Comparison of ENCODE assay signal across 8 mouse cellular contexts in the genomic region with DNA sequence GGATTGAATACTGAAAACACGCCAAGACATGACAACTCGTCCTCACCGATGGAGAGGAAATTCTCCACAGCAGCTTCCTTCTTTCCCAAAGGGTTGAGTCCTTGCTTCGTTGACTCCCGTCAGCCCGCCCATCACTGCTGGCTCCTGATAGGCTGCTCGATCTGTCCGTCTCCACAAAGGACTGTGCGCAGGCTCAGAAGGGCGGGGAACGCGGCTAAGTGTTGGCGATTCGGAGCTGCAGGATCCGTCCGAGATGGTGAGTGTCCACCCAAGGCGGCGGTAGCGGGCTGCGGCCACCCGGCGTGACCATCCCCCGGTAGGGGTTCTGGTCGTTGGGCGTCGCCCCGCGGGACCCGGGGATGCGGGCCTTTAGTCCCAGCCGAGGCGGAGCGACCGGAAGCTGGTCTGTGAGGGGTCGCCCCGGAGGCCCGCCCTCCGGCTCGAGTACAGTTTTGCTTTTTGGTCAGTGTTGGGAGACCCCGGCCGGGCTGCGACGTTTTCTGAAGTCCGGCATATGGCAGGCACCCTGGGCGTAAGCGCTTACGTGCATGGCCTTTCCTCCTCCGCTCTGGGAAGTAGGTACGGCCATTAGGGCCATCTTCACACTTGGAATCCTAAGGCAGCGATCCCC. TPM values are rescaled to one million over a fixed set of nuclear protein-coding genes. Genes with fewer than 3 reads are reported as not detected.
DNase-seq lines count a peak whose midpoint lies in the region; ATAC-seq and TF ChIP-seq lines count a peak whose summit lies in the region.

A gene (plus strand): TSS at position 172 of the 631 bp plus-strand sequence.

- no peaks in the 10 kb centered on the region for H3K9me3 ChIP-seq in MEL (replicated peaks; ENCODE audit: insufficient read depth, low read length)
- no peaks in the 10 kb centered on the region for H3K9me3 ChIP-seq in forebrain, postnatal 0 days (ENCODE audit: low read length)
- H3K9me3 ChIP-seq in lung, embryonic 15.5 days: no peaks in the 10 kb centered on the region

- peak; percentile 100 for ATAC-seq in forebrain, postnatal 0 days
- peak; percentile 99 for ATAC-seq in lung, embryonic 15.5 days (ENCODE audit: borderline replicate concordance, extremely low read depth, low FRiP score, low TSS enrichment)

- DNase-seq in MEL (ENCODE audit: low read depth, low spot score): peak; percentile 97
- DNase-seq in cerebellum, adult 2 months: peak; percentile 98 to 100
- peak; percentile 99 for DNase-seq in forebrain, postnatal 0 days
- peak; percentile 100 for DNase-seq in heart, postnatal 4 days
- DNase-seq in layer of hippocampus, adult 8-10 months (ENCODE audit: low spot score in 2 of 2): peak; percentile 96 to 100
- DNase-seq in ovary, adult 18-20 months (ENCODE audit: low spot score): peak; percentile 94
- peak; percentile 95 for DNase-seq in thymus, postnatal 0 days (ENCODE audit: low spot score)

- peak within 1 kb of the TSS; percentile 74 for H3K4me2 ChIP-seq in forebrain, postnatal 0 days (ENCODE audit: low read depth)
- H3K4me2 ChIP-seq in lung, embryonic 15.5 days: peak within 1 kb of the TSS; percentile 83

- TF ChIP-seq POLR2A in MEL (IDR thresholded peaks at IDR 0.05; ENCODE audit: control insufficient read depth in 1 of 2, insufficient read depth in 1 of 2, low read depth in 1 of 2, low read length in 2 of 2, poor library complexity in 1 of 2): peak; percentile 89 to 94
- peak; percentile 92 for TF ChIP-seq POLR2A in cerebellum, adult 2 months (IDR thresholded peaks at IDR 0.05; ENCODE audit: borderline replicate concordance, insufficient read depth, low read length)

- peak within 1 kb of the TSS; percentile 86 to 97 for H3K4me3 ChIP-seq in MEL (ENCODE audit: control insufficient read depth in 1 of 2, insufficient read depth in 1 of 2, low read depth in 2 of 2, low read length in 2 of 2)
- H3K4me3 ChIP-seq in cerebellum, adult 2 months (replicated peaks; ENCODE audit: insufficient read depth, low read depth, low read length): peak within 1 kb of the TSS; percentile 92
- peak within 1 kb of the TSS; percentile 89 for H3K4me3 ChIP-seq in forebrain, postnatal 0 days (ENCODE audit: low read depth, low read length)
- H3K4me3 ChIP-seq in lung, embryonic 15.5 days: peak within 1 kb of the TSS; percentile 84

- WGBS in cerebellum, adult 2 months: under 1% methylated on average over 50 of the region's 50 CpGs
- WGBS in forebrain, postnatal 0 days: 1% methylated on average over 50 of the region's 50 CpGs
- under 1% methylated on average over 50 of the region's 50 CpGs for WGBS in lung, embryonic 15.5 days

- H3K79me2 ChIP-seq in MEL (ENCODE audit: control insufficient read depth, insufficient read depth, low read length, poor library complexity): peaks cover 32% of the 10 kb centered on the region

- no peaks in the 10 kb centered on the region for H3K27me3 ChIP-seq in MEL (ENCODE audit: control insufficient read depth in 1 of 2, insufficient read depth in 2 of 2, low read length in 2 of 2)
- H3K27me3 ChIP-seq in cerebellum, adult 2 months (ENCODE audit: control insufficient read depth, insufficient read depth, low read length): no peaks in the 10 kb centered on the region
- no peaks in the 10 kb centered on the region for H3K27me3 ChIP-seq in forebrain, postnatal 0 days (ENCODE audit: insufficient read depth, low read length)
- H3K27me3 ChIP-seq in lung, embryonic 15.5 days: no peaks in the 10 kb centered on the region

- H3K27ac ChIP-seq in MEL (ENCODE audit: control insufficient read depth, low read depth, low read length): peak within 1 kb of the TSS; percentile 57
- H3K27ac ChIP-seq in cerebellum, adult 2 months (ENCODE audit: insufficient read depth, low read length): peak within 1 kb of the TSS; percentile 68
- peak within 1 kb of the TSS; percentile 87 for H3K27ac ChIP-seq in forebrain, postnatal 0 days (ENCODE audit: low read depth, low read length)
- H3K27ac ChIP-seq in lung, embryonic 15.5 days: peak within 1 kb of the TSS; percentile 88

- H3K9ac ChIP-seq in MEL (ENCODE audit: control insufficient read depth, low read depth, low read length, poor library complexity, severe bottlenecking): peak within 1 kb of the TSS; percentile 92
- peak within 1 kb of the TSS; percentile 86 for H3K9ac ChIP-seq in forebrain, postnatal 0 days
- peak within 1 kb of the TSS; percentile 90 for H3K9ac ChIP-seq in lung, embryonic 15.5 days

- peaks cover 0 to 18% of the 10 kb centered on the region in 2 experiments; a peak in 2 of 4 replicates for H3K4me1 ChIP-seq in MEL (ENCODE audit: control insufficient read depth in 1 of 2, insufficient read depth in 2 of 2, low read length in 2 of 2)
- H3K4me1 ChIP-seq in cerebellum, adult 2 months (ENCODE audit: control insufficient read depth, insufficient read depth, low read length): peaks cover 9% of the 10 kb centered on the region
- H3K4me1 ChIP-seq in forebrain, postnatal 0 days (ENCODE audit: insufficient read depth): peaks cover 19% of the 10 kb centered on the region
- H3K4me1 ChIP-seq in lung, embryonic 15.5 days: peaks cover 13% of the 10 kb centered on the region

- TF ChIP-seq CTCF in MEL (IDR thresholded peaks at IDR 0.05 in 2 of 3, conservative IDR thresholded peaks at IDR 0.05 in 1 of 3; ENCODE audit: control insufficient read depth in 1 of 3, insufficient read depth in 1 of 3, low read depth in 2 of 3, low read length in 3 of 3, poor library complexity in 1 of 3, severe bottlenecking in 1 of 3): no peak
- no peak; the same call in 1 of the 2 replicates for TF ChIP-seq CTCF in cerebellum, adult 2 months (IDR thresholded peaks at IDR 0.05; ENCODE audit: borderline replicate concordance, insufficient read depth, low read depth, low read length)
- no peak; the same call in 1 of the 2 replicates for TF ChIP-seq CTCF in forebrain, postnatal 0 days (IDR thresholded peaks at IDR 0.05; ENCODE audit: low read depth)

- TF ChIP-seq RAD21 in MEL (IDR thresholded peaks at IDR 0.05; ENCODE audit: low read depth, low read length): no peak

- TF ChIP-seq EP300 in MEL (IDR thresholded peaks at IDR 0.05; ENCODE audit: low read depth in 1 of 2, low read length in 2 of 2): no peak

- peaks cover 0 to 2% of the 10 kb centered on the region in 2 experiments; a peak in 1 of 4 replicates for H3K36me3 ChIP-seq in MEL (ENCODE audit: control insufficient read depth in 1 of 2, insufficient read depth in 2 of 2, low read length in 2 of 2)
- no peaks in the 10 kb centered on the region for H3K36me3 ChIP-seq in forebrain, postnatal 0 days (ENCODE audit: insufficient read depth)
- peaks cover 3% of the 10 kb centered on the region; the same call in 1 of the 2 replicates for H3K36me3 ChIP-seq in lung, embryonic 15.5 days

TF ChIP-seq in MEL, 35 proteins besides CTCF, POLR2A, EP300 and RAD21 (continues in another document):
- no peak for TF ChIP-seq UBTF (IDR thresholded peaks at IDR 0.05; ENCODE audit: borderline replicate concordance, insufficient read depth, low read depth, low read length)
- TF ChIP-seq MYB (IDR thresholded peaks at IDR 0.05; ENCODE audit: low read depth, low read length): no peak
- no peak for TF ChIP-seq JUND (IDR thresholded peaks at IDR 0.05; ENCODE audit: low read depth, low read length)
- TF ChIP-seq MAX (IDR thresholded peaks at IDR 0.05; ENCODE audit: low read length): no peak
- no peak; the same call in none of the 2 replicates for TF ChIP-seq MXI1 (IDR thresholded peaks at IDR 0.05; ENCODE audit: low read depth, low read length)
- TF ChIP-seq NELFE (IDR thresholded peaks at IDR 0.05; ENCODE audit: low read depth, low read length): peak; percentile 78
- TF ChIP-seq KAT2A (conservative IDR thresholded peaks at IDR 0.05; ENCODE audit: low read depth, low read length): no peak
- no peak for TF ChIP-seq CHD1 (IDR thresholded peaks at IDR 0.05; ENCODE audit: low read depth, low read length)
- TF ChIP-seq GATA1 (IDR thresholded peaks at IDR 0.05; ENCODE audit: low read depth, low read length): no peak
- no peak for TF ChIP-seq E2F4 (IDR thresholded peaks at IDR 0.05; ENCODE audit: borderline replicate concordance, low read depth, low read length)
- TF ChIP-seq BHLHE40 (IDR thresholded peaks at IDR 0.05; ENCODE audit: borderline replicate concordance, low read depth, low read length): no peak
- TF ChIP-seq POLR2AphosphoS2 (IDR thresholded peaks at IDR 0.05; ENCODE audit: low read length): peak; percentile 82
- no peak for TF ChIP-seq ZMIZ1 (IDR thresholded peaks at IDR 0.05; ENCODE audit: low read depth, low read length)
- no peak for TF ChIP-seq GABPA (IDR thresholded peaks at IDR 0.05; ENCODE audit: low read depth, low read length)
- TF ChIP-seq SIN3A (IDR thresholded peaks at IDR 0.05; ENCODE audit: low read length): peak; percentile 58; the same call in 1 of the 2 replicates
- peak; percentile 85 for TF ChIP-seq TBP (IDR thresholded peaks at IDR 0.05; ENCODE audit: low read depth, low read length)
- peak; percentile 52 for TF ChIP-seq TCF12 (IDR thresholded peaks at IDR 0.05; ENCODE audit: low read depth, low read length)
- no peak for TF ChIP-seq USF1 (IDR thresholded peaks at IDR 0.05; ENCODE audit: low read depth, low read length)
- TF ChIP-seq ETS1 (IDR thresholded peaks at IDR 0.05; ENCODE audit: low read depth, low read length): no peak
- TF ChIP-seq NRF1 (IDR thresholded peaks at IDR 0.05; ENCODE audit: insufficient read depth, low read depth, low read length, poor library complexity, severe bottlenecking): peak; percentile 84
- TF ChIP-seq ELF1 (IDR thresholded peaks at IDR 0.05; ENCODE audit: low read depth, low read length): peak; percentile 46; the same call in 1 of the 2 replicates
- no peak for TF ChIP-seq USF2 (IDR thresholded peaks at IDR 0.05; ENCODE audit: borderline replicate concordance in 1 of 2, insufficient read depth in 1 of 2, low read depth in 1 of 2, low read length in 2 of 2)
- no peak for TF ChIP-seq MAFK (IDR thresholded peaks at IDR 0.05; ENCODE audit: borderline replicate concordance, low read depth, low read length)
- no peak for TF ChIP-seq ZNF384 (IDR thresholded peaks at IDR 0.05; ENCODE audit: low read depth, low read length)

RNA-seq across cellular contexts. Expression of the gene that starts here (rescaled TPM):
- 175 and 193 TPM in 2 replicates for total RNA-seq in MEL (2012; rRNA removed)
- 100 to 1,000 TPM in 1 of 2 experiments, not detected in 1; 329 TPM for polyA plus RNA-seq in MEL (2012; ENCODE audit: insufficient read depth in 1 of 2, insufficient read length in 2 of 2, low read depth in 1 of 2, low replicate concordance in 2 of 2, missing spikeins in 1 of 2)
- polyA plus RNA-seq in cerebellum, adult 2 months (2012; rRNA removed): 775 and 836 TPM in 2 replicates
- total RNA-seq in forebrain, postnatal 0 days (2014; rRNA removed): 310 and 492 TPM in 2 replicates
- 790 and 1,004 TPM in 2 replicates for polyA plus RNA-seq in forebrain, postnatal 0 days (2015; fragmentation: Nextera tagmentation; extraction: Ambion mirVana)
- 100 to 1,000 TPM; 211 to 218 TPM for total RNA-seq in heart, postnatal 4 days (2021)
- 100 to 1,000 TPM; 215 to 277 (median 238) TPM for total RNA-seq in layer of hippocampus, adult 8-10 months (2022)
- polyA plus RNA-seq in lung, embryonic 15.5 days (2015; fragmentation: Nextera tagmentation; extraction: Ambion mirVana): 360 and 372 TPM in 2 replicates
- polyA plus RNA-seq in thymus, postnatal 0 days (2015; fragmentation: Nextera tagmentation; extraction: Ambion mirVana): 410 and 468 TPM in 2 replicates

Comparison
In these comparisons a context has a peak if more than half of its experiments do, and no peak if none do; other contexts are left out.
1. Peak in every context shown above with its lines: DNase-seq, ATAC-seq, H3K4me3 ChIP-seq and H3K27ac ChIP-seq.